Mouse (Mus musculus) megakaryocyte-erythroid progenitor cell, adult 5 weeks (primary cell): Measurements from ENCODE around the gene Cass4. TPM values are rescaled to one million over a fixed set of nuclear protein-coding genes. Genes with fewer than 3 reads are reported as not detected.

Experiments
- polyA plus RNA-seq: library from polyadenylated mRNA; stranded (reverse); fragments of >175 nt; gene quantifications from 2 replicates; pipeline ENCODE4 v1.2.3, GENCODE M21; 2012

Gene Cass4
- 0.70 and 0.97 TPM in 2 replicates for polyA plus RNA-seq

GRCm38 (mm10) chr2:172393391-172394051, at the start of gene Cass4:
Gene Cass4, plus strand, starts transcription at chr2:172393794.

GRCm38 (mm10) chr2:172345258-172345738, 48.3 kb upstream of the Cass4 start, which contains the start of gene Fam210b:
Gene Fam210b, plus strand, starts transcription at chr2:172345565.

DNA sequence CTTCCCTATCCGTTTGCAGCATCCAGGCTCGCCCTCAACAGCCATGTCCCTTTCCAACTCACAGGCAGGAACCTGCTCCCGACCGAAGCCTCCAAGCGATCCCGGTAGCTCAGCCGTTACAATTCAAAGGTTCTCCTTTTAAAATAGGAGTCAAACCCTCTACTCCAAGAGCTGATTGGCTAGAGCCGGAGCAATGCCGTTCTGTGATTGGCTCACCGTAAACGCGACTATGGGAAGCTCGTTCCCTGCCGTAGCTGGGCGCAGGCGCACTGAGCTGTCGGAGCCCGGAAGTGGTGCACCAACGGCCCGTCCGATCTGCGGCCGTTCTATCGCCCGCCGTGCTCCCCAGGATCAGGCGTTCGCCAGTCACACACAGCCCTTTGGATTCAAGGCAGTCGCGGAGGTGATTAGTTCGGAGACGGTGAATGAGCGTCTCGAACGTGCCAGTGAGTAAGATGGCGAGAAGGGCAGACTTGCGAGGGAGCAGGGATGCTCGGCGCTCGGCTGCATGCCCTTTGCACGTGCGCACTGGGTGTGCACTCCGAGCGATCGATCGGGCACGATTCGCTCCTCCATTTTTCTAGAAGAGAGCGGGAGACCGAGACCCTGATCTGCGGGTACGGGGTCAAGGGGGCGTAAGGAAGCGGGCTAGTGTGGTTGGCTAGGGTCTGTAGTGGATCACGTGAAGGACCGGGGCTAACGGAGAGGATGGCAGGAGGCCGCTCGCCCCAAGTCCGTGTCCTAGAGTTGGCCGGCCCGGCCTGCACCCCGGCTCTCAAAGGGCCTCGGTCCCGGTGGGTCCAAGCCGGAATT, 23.0 kb upstream of the Cass4 start, which contains the start of the genes Aurka and Cstf1:
Gene Aurka (minus strand): TSS at position 125 of the 813 bp plus-strand sequence.
Gene Cstf1 (plus strand): TSS at position 271 of the 813 bp plus-strand sequence.

DNA sequence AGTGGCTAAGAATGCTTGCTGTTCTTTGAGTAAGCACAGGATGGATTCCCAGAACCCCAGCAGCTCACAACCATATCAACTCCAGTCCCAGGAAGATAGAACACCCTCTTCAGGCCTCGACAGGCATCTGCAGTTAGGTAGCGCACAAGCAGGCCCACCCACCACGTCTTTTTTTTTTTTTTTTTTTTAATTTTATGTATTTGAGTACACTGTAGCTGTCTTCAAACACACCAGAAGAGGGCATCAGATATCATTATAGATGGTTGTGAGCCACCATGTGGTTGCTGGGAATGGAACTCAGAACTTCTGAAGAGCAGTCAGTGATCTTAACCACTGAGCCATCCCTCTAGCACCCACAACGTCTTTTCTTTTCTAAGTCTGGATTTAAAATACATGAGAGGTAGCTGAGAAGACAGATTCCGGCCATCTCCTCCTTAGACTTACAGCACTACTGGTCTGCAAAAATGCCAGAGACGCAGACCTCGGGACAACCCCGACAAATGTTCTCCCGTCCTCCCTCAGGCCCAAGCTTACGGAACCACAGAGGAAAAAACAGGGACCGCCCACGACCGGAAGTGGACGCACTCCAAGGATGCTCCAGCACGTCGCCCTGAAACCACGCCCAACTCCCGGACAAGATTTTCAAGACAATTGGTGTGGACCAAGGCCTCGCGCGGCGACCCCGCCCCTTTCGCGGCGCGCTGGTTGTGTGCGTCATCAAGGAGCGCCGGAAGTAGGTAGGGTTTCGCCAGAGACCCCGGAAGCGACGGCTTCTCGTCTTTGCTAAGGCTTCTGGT, 46.4 kb downstream of the Cass4 start, which contains the start of gene Rtf2:
Gene Rtf2 (plus strand): TSS at position 714 of the 797 bp plus-strand sequence.

GRCm38 (mm10) chr2:172458496-172458895, 64.9 kb downstream of the Cass4 start, which contains the start of gene Gcnt7:
Gene Gcnt7, minus strand, starts transcription at chr2:172458596.

GRCm38 (mm10) chr2:172472318-172472717, 78.7 kb downstream of the Cass4 start, which contains the start of gene Fam209:
Gene Fam209, plus strand, starts transcription at chr2:172472520.

Other genes with a start within 250 kb of the Cass4 start
- gene Mc3r, start 145.3 kb upstream of the Cass4 start, polyA plus RNA-seq, result not detected in 2 replicates
- gene Fam210b, start 48.2 kb upstream of the Cass4 start, polyA plus RNA-seq, result 4.9 and 5.6 TPM in 2 replicates
- 9.1 and 13.1 TPM in 2 replicates for gene Aurka, start 23.3 kb upstream of the Cass4 start, polyA plus RNA-seq
- 10.3 and 12.0 TPM in 2 replicates for gene Cstf1, start 23.1 kb upstream of the Cass4 start, polyA plus RNA-seq
- gene Rtf2, start 46.8 kb downstream of the Cass4 start, polyA plus RNA-seq, result 46.0 and 61.6 TPM in 2 replicates
- gene Gcnt7, start 64.8 kb downstream of the Cass4 start, polyA plus RNA-seq, result not detected in 2 replicates
- 0.30 and 0.57 TPM in 2 replicates for gene Fam209, start 78.7 kb downstream of the Cass4 start, polyA plus RNA-seq
- gene Tfap2c, start 155.8 kb downstream of the Cass4 start, polyA plus RNA-seq, result 0.12 TPM in 1 of 2 replicates, not detected in the other